Mouse (Mus musculus) liver, postnatal 0 days (tissue): ENCODE data around the gene Prune1. TPM values are rescaled to one million over a fixed set of nuclear protein-coding genes. Genes with fewer than 3 reads are reported as not detected.

ENCODE experiments used
- ATAC-seq: fragments of 200-750 bp; cut with Nextera tagmentation; 2 replicates; pipeline ENCODE4 v1.8.0; 2017; ENCODE audit warnings: mild to moderate bottlenecking, moderate library complexity
- DNase-seq: peaks from one replicate; pipeline ENCODE4 v3.0.0-alpha.2; 2016
- H3K27ac ChIP-seq: fragments of 300-500 bp; sonication (generic); 2 replicates; pipeline ENCODE4 v1.5.1; 2014; ENCODE audit warnings: antibody characterized with exemption, moderate library complexity, mild to moderate bottlenecking, low read depth
- H3K27me3 ChIP-seq: fragments of 300-500 bp; sonication (generic); 2 replicates; pipeline ENCODE4 v1.6.1; 2014; ENCODE audit warnings: low read length, control low read depth, mixed read lengths; ENCODE audit not compliant: insufficient read depth
- H3K36me3 ChIP-seq: fragments of 300-500 bp; sonication (generic); replicated peaks from 2 replicates; pipeline ENCODE4 v1.6.1; 2014; ENCODE audit warnings: mild to moderate bottlenecking, control low read depth, low read length, moderate library complexity, mixed read lengths; ENCODE audit not compliant: insufficient read depth
- H3K4me1 ChIP-seq: fragments of 300-500 bp; sonication (generic); 2 replicates; pipeline ENCODE4 v1.6.1; 2014; ENCODE audit warnings: antibody characterized with exemption, mild to moderate bottlenecking, control low read depth; ENCODE audit not compliant: insufficient read depth
- H3K4me2 ChIP-seq: fragments of 300-500 bp; sonication (generic); 2 replicates; pipeline ENCODE4 v1.6.1; 2014; ENCODE audit warnings: low read depth, mild to moderate bottlenecking, low read length, moderate library complexity, mixed read lengths
- H3K4me3 ChIP-seq: fragments of 300-500 bp; sonication (generic); 2 replicates; pipeline ENCODE4 v1.5.1; 2014; ENCODE audit warnings: low read depth, low read length
- H3K9ac ChIP-seq: fragments of 300-500 bp; sonication (generic); replicated peaks from 2 replicates; pipeline ENCODE4 v1.6.1; 2014; ENCODE audit warnings: mild to moderate bottlenecking, moderate library complexity
- H3K9me3 ChIP-seq: fragments of 300-500 bp; sonication (generic); 2 replicates; pipeline ENCODE4 v1.6.1; 2016; ENCODE audit warnings: mild to moderate bottlenecking, control low read depth, low read length, mixed read lengths
- CTCF ChIP-seq: sonication (generic); IDR thresholded peaks from 2 replicates; pipeline ENCODE4 v1.5.1; 2016; ENCODE audit warnings: antibody characterized with exemption, low read depth
- EP300 ChIP-seq: IDR thresholded peaks from 2 replicates; pipeline ENCODE4 v1.6.1; 2016; ENCODE audit warnings: antibody characterized with exemption, low read depth, mild to moderate bottlenecking
- WGBS: fragments of 180-500 bp; shearing (Covaris S2); extraction: QIAGEN DNeasy Blood & Tissue Kit; methylation state at CpG from one replicate; pipeline ENCODE4 v1.1.7; 2014; ENCODE audit not compliant: insufficient replicate concordance; 5-methylcytosine and 5-hydroxymethylcytosine counted together
- polyA plus RNA-seq: library from polyadenylated mRNA; unstranded; fragments of >200 nt; fragmentation: Nextera tagmentation; extraction: Ambion mirVana; gene quantifications from 2 replicates; pipeline ENCODE4 v1.2.1, GENCODE M21; 2015

The Prune1 gene
- polyA plus RNA-seq, 1 experiment from 2014 or later, result 10.6 TPM

- no peak overlapping the region for H3K27ac ChIP-seq
- DNase-seq (no peak), ATAC-seq (no peak)
- H3K27me3 ChIP-seq, result no peaks in the 10 kb centered on the region
- no peak for TF ChIP-seq CTCF
- TF ChIP-seq EP300, result no peak
- no peaks in the 10 kb centered on the region; the same call in 1 of the 2 replicates for H3K4me1 ChIP-seq
- H3K36me3 ChIP-seq, result peaks cover 83% of the 10 kb centered on the region
- H3K9ac ChIP-seq, result no peak overlapping the region
- H3K4me2 ChIP-seq, result no peak overlapping the region
- no peaks in the 10 kb centered on the region for H3K9me3 ChIP-seq
- WGBS, result 86% methylated on average over 6 of the region's 6 CpGs
- no peak overlapping the region for H3K4me3 ChIP-seq
These were observed 78.0 kb downstream of the Prune1 start for GRCm38 (mm10) chr3:95203880-95204279.

Other genes starting within 250 kb of the Prune1 start
- 142 and 143 TPM in 2 replicates for gene Psmd4, start 239.5 kb downstream of the Prune1 start, polyA plus RNA-seq
- 6.4 and 7.1 TPM in 2 replicates for gene Pip5k1a, start 175.1 kb downstream of the Prune1 start, polyA plus RNA-seq
- 27.4 and 27.9 TPM in 2 replicates for gene Vps72, start 171.1 kb downstream of the Prune1 start, polyA plus RNA-seq
- gene Tmod4, start 157.6 kb downstream of the Prune1 start, polyA plus RNA-seq, result 0.19 and 1.5 TPM in 2 replicates
- 19.3 and 23.7 TPM in 2 replicates for gene Scnm1, start 148.1 kb downstream of the Prune1 start, polyA plus RNA-seq
- gene Lysmd1, start 148.0 kb downstream of the Prune1 start, polyA plus RNA-seq, result 6.7 and 7.0 TPM in 2 replicates
- 13.0 and 13.1 TPM in 2 replicates for gene Tnfaip8l2, start 139.7 kb downstream of the Prune1 start, polyA plus RNA-seq
- 0.28 and 0.71 TPM in 2 replicates for gene Sema6c, start 121.6 kb downstream of the Prune1 start, polyA plus RNA-seq
- gene Gabpb2, start 64.2 kb downstream of the Prune1 start, polyA plus RNA-seq, result 2.5 and 3.9 TPM in 2 replicates
- 31.7 and 32.3 TPM in 2 replicates for gene Cdc42se1, start 53.3 kb downstream of the Prune1 start, polyA plus RNA-seq
- gene Mllt11, start 49.9 kb downstream of the Prune1 start, polyA plus RNA-seq, result 2.0 and 2.3 TPM in 2 replicates
- gene Gm128, start 40.5 kb downstream of the Prune1 start, polyA plus RNA-seq, result 0.08 TPM in 1 of 2 replicates, not detected in the other
- not detected in 2 replicates for gene Bnipl, start 30.9 kb downstream of the Prune1 start, polyA plus RNA-seq
- 41.4 and 42.8 TPM in 2 replicates for gene Mindy1, start 731 bp downstream of the Prune1 start, polyA plus RNA-seq
- gene Anxa9, start 25.1 kb upstream of the Prune1 start, polyA plus RNA-seq, result 1.2 TPM in 2 replicates
- gene Cers2, start 32.7 kb upstream of the Prune1 start, polyA plus RNA-seq, result 124 and 125 TPM in 2 replicates
- 6.3 and 6.6 TPM in 2 replicates for gene Setdb1, start 75.1 kb upstream of the Prune1 start, polyA plus RNA-seq
- not detected in 2 replicates for gene 4930558C23Rik, start 120.8 kb upstream of the Prune1 start, polyA plus RNA-seq
- gene Arnt, start 152.3 kb upstream of the Prune1 start, polyA plus RNA-seq, result 7.9 and 9.4 TPM in 2 replicates
- 2.0 and 2.3 TPM in 2 replicates for gene Ctsk, start 217.2 kb upstream of the Prune1 start, polyA plus RNA-seq
- gene Ctss, start 244.7 kb upstream of the Prune1 start, polyA plus RNA-seq, result 89.4 and 92.8 TPM in 2 replicates